Mouse (Mus musculus): ENCODE data around the gene Nom1.
A peak's percentile ranks its signal among the peaks of the same experiment; 100 is the strongest.
"Not testable (repeated sequence)": the region's sequence is repeated elsewhere in the genome, so short reads cannot be mapped to it uniquely, and the experiment has no call there.

Gene Nom1

GRCm38 (mm10) chr5:29434228-29434871 lies at the start of gene Nom1:
Nom1 (plus strand) TSS chr5:29434664.
- peak; percentile 89 for DNase-seq (ENCODE audit: low read depth)

- DNase-seq (ENCODE audit: low read depth) = no peak
These were observed 46.9 kb upstream of the Nom1 start for GRCm38 (mm10) chr5:29387591-29387990.

GRCm38 (mm10) chr5:29388181-29388943 lies 46.1 kb upstream of the Nom1 start:
- no peak for DNase-seq (ENCODE audit: low read depth)

- peak; percentile 48 for DNase-seq (ENCODE audit: low read depth)
These were observed 45.3 kb upstream of the Nom1 start for GRCm38 (mm10) chr5:29388944-29389765.

GRCm38 (mm10) chr5:29398427-29398826 lies 36.0 kb upstream of the Nom1 start:
- no peak for DNase-seq (ENCODE audit: low read depth)

GRCm38 (mm10) chr5:29410854-29411253 lies 23.6 kb upstream of the Nom1 start:
- no peak for DNase-seq (ENCODE audit: low read depth)

GRCm38 (mm10) chr5:29413041-29413440 lies 21.4 kb upstream of the Nom1 start:
- no peak for DNase-seq (ENCODE audit: low read depth)

- not testable (repeated sequence) for DNase-seq (ENCODE audit: low read depth)
These were observed 11.1 kb upstream of the Nom1 start for GRCm38 (mm10) chr5:29423330-29423729.

- no peak for DNase-seq (ENCODE audit: low read depth)
These were observed 451 bp downstream of the Nom1 start for GRCm38 (mm10) chr5:29434872-29435358.

- DNase-seq (ENCODE audit: low read depth) = no peak
These were observed 1.0 kb downstream of the Nom1 start for GRCm38 (mm10) chr5:29435491-29435890.

GRCm38 (mm10) chr5:29436728-29437127 lies 2.3 kb downstream of the Nom1 start:
- not testable (repeated sequence) for DNase-seq (ENCODE audit: low read depth)

GRCm38 (mm10) chr5:29445275-29445674 lies 10.8 kb downstream of the Nom1 start:
- DNase-seq (ENCODE audit: low read depth) = no peak

- no peak for DNase-seq (ENCODE audit: low read depth)
These were observed 17.9 kb downstream of the Nom1 start for GRCm38 (mm10) chr5:29452352-29452751.

- no peak for DNase-seq (ENCODE audit: low read depth)
These were observed 22.6 kb downstream of the Nom1 start for GRCm38 (mm10) chr5:29456895-29457656.

GRCm38 (mm10) chr5:29462943-29463686 lies 28.7 kb downstream of the Nom1 start:
- no peak for DNase-seq (ENCODE audit: low read depth)

- DNase-seq (ENCODE audit: low read depth) = no peak
These were observed 33.3 kb downstream of the Nom1 start for GRCm38 (mm10) chr5:29467489-29468350.

- no peak for DNase-seq (ENCODE audit: low read depth)
These were observed 34.0 kb downstream of the Nom1 start for GRCm38 (mm10) chr5:29468351-29469065.

GRCm38 (mm10) chr5:29469501-29469900 lies 35.0 kb downstream of the Nom1 start:
- DNase-seq (ENCODE audit: low read depth) = no peak

- no peak for DNase-seq (ENCODE audit: low read depth)
These were observed 35.8 kb downstream of the Nom1 start for GRCm38 (mm10) chr5:29470271-29470670.
